Mouse (Mus musculus) CH12.LX (cell line): ENCODE data around the gene Fndc7. TPM values are rescaled to one million over a fixed set of nuclear protein-coding genes. Genes with fewer than 3 reads are reported as not detected.
A peak's percentile ranks its signal among the peaks of the same experiment; 100 is the strongest.

ENCODE experiments used
- DNase-seq: peaks from one replicate; pipeline ENCODE4 v3.0.0-alpha.2; 2013; ENCODE audit errors: extremely low read depth
- H3K27ac ChIP-seq: 2 replicates; pipeline ENCODE4 v1.5.1; 2012; ENCODE audit warnings: low read depth, mild to moderate bottlenecking, control low read depth, moderate library complexity; ENCODE audit not compliant: insufficient read depth
- H3K27me3 ChIP-seq: replicated peaks from 2 replicates; pipeline ENCODE3; 2012; ENCODE audit warnings: inconsistent platforms
- H3K36me3 ChIP-seq, 2 experiments: replicated peaks in 1 of 2; 2 replicates each; pipeline versions ENCODE3 to v1.6.1; 2012; ENCODE audit warnings: inconsistent platforms in 1 of 2, low read length in 1 of 2, mild to moderate bottlenecking in 1 of 2, mixed read lengths in 1 of 2, moderate library complexity in 1 of 2; ENCODE audit not compliant: control insufficient read depth in 1 of 2, insufficient read depth in 1 of 2
- H3K4me1 ChIP-seq, 2 experiments: 2 replicates each; pipeline ENCODE4 v1.6.1; 2012; ENCODE audit warnings: inconsistent platforms in 1 of 2, moderate library complexity in 1 of 2; ENCODE audit not compliant: insufficient read depth in 2 of 2, control insufficient read depth in 1 of 2
- H3K4me2 ChIP-seq: 2 replicates; pipeline ENCODE4 v1.6.1; 2012; ENCODE audit warnings: low read depth, mild to moderate bottlenecking, control low read depth; ENCODE audit not compliant: poor library complexity, insufficient read depth, severe bottlenecking
- H3K4me3 ChIP-seq, 3 experiments: fragments of 150-350 bp in 1 of 3; sonication (generic) in 1 of 3; replicated peaks in 1 of 3; 2 replicates each; pipeline versions ENCODE3 to v1.5.1; 2011 to 2012; ENCODE audit warnings: low read depth in 2 of 3, low read length in 2 of 3, mild to moderate bottlenecking in 2 of 3, moderate library complexity in 2 of 3, control low read depth in 1 of 3, improper control_type of control experiment in 1 of 3, inconsistent platforms in 1 of 3, mixed read lengths in 1 of 3; ENCODE audit not compliant: poor library complexity in 1 of 3
- H3K79me2 ChIP-seq: replicated peaks from 2 replicates; pipeline ENCODE4 v1.6.1; 2012; ENCODE audit warnings: mild to moderate bottlenecking, moderate library complexity; ENCODE audit not compliant: control insufficient read depth, poor library complexity, insufficient read depth, severe bottlenecking; ENCODE audit errors: extremely low read depth
- H3K9ac ChIP-seq: 2 replicates; pipeline ENCODE4 v1.6.1; 2012; ENCODE audit warnings: low read depth, mild to moderate bottlenecking, control low read depth, moderate library complexity; ENCODE audit not compliant: insufficient read depth
- H3K9me3 ChIP-seq: replicated peaks from 2 replicates; pipeline ENCODE3; 2012; ENCODE audit warnings: low read length, inconsistent platforms, mixed read lengths
- BHLHE40 ChIP-seq: IDR thresholded peaks from 2 replicates; pipeline ENCODE4 v1.6.1; 2011; ENCODE audit warnings: mild to moderate bottlenecking, low read depth, low read length, improper control_type of control experiment
- CHD2 ChIP-seq: IDR thresholded peaks from 2 replicates; pipeline ENCODE4 v1.6.1; 2011; ENCODE audit warnings: low read length, improper control_type of control experiment
- ELF1 ChIP-seq: IDR thresholded peaks from 2 replicates; pipeline ENCODE4 v1.6.1; 2014; ENCODE audit warnings: low read depth, mild to moderate bottlenecking, inconsistent platforms, low read length, improper control_type of control experiment
- EP300 ChIP-seq: IDR thresholded peaks from 2 replicates; pipeline ENCODE4 v1.6.1; 2011; ENCODE audit warnings: low read length, improper control_type of control experiment
- ETS1 ChIP-seq: conservative IDR thresholded peaks from 2 replicates; pipeline ENCODE4 v1.6.1; 2012; ENCODE audit warnings: low read depth, mild to moderate bottlenecking, inconsistent platforms, low read length, improper control_type of control experiment, moderate library complexity
- GABPA ChIP-seq: IDR thresholded peaks from 2 replicates; pipeline ENCODE4 v1.6.1; 2012; ENCODE audit warnings: low read depth, low read length, improper control_type of control experiment, inconsistent platforms; ENCODE audit not compliant: insufficient replicate concordance
- HCFC1 ChIP-seq: IDR thresholded peaks from 2 replicates; pipeline ENCODE4 v1.6.1; 2012; ENCODE audit warnings: low read depth, mild to moderate bottlenecking, inconsistent platforms, low read length, improper control_type of control experiment
- IRF4 ChIP-seq: IDR thresholded peaks from 2 replicates; pipeline ENCODE4 v1.6.1; 2014; ENCODE audit warnings: low read depth, mild to moderate bottlenecking, inconsistent platforms, low read length, improper control_type of control experiment
- JUND ChIP-seq: conservative IDR thresholded peaks from 2 replicates; pipeline ENCODE4 v1.6.1; 2011; ENCODE audit warnings: low read depth, low read length, improper control_type of control experiment
- MAFK ChIP-seq: IDR thresholded peaks from 2 replicates; pipeline ENCODE4 v1.6.1; 2011; ENCODE audit warnings: low read length, improper control_type of control experiment; ENCODE audit not compliant: insufficient replicate concordance
- MAX ChIP-seq: IDR thresholded peaks from 2 replicates; pipeline ENCODE4 v1.6.1; 2011; ENCODE audit warnings: low read length, improper control_type of control experiment
- MAZ ChIP-seq: IDR thresholded peaks from 2 replicates; pipeline ENCODE4 v1.6.1; 2012; ENCODE audit warnings: low read depth, mild to moderate bottlenecking, inconsistent platforms, low read length, improper control_type of control experiment, moderate library complexity
- MXI1 ChIP-seq: IDR thresholded peaks from 2 replicates; pipeline ENCODE4 v1.6.1; 2011; ENCODE audit warnings: mild to moderate bottlenecking, low read depth, low read length, improper control_type of control experiment
- NELFE ChIP-seq: IDR thresholded peaks from 2 replicates; pipeline ENCODE4 v1.6.1; 2011; ENCODE audit warnings: low read depth, low read length, improper control_type of control experiment
- NRF1 ChIP-seq: IDR thresholded peaks from 2 replicates; pipeline ENCODE4 v1.6.1; 2014; ENCODE audit warnings: low read depth, mild to moderate bottlenecking, inconsistent platforms, low read length, improper control_type of control experiment, moderate library complexity
- PAX5 ChIP-seq: IDR thresholded peaks from 2 replicates; pipeline ENCODE4 v1.6.1; 2012; ENCODE audit warnings: low read length, inconsistent platforms, mixed read lengths
- POLR2A ChIP-seq: IDR thresholded peaks from 2 replicates; pipeline ENCODE4 v1.6.1; 2011; ENCODE audit warnings: low read depth, mild to moderate bottlenecking, improper control_type of control experiment, low read length
- RCOR1 ChIP-seq: conservative IDR thresholded peaks from 2 replicates; pipeline ENCODE4 v1.6.1; 2012; ENCODE audit warnings: low read depth, mild to moderate bottlenecking, inconsistent platforms, low read length, improper control_type of control experiment
- SIN3A ChIP-seq: IDR thresholded peaks from 2 replicates; pipeline ENCODE4 v1.6.1; 2012; ENCODE audit warnings: low read length, improper control_type of control experiment, inconsistent platforms
- TCF12 ChIP-seq: IDR thresholded peaks from 2 replicates; pipeline ENCODE4 v1.6.1; 2014; ENCODE audit warnings: low read depth, mild to moderate bottlenecking, inconsistent platforms, low read length, improper control_type of control experiment
- UBTF ChIP-seq: IDR thresholded peaks from 2 replicates; pipeline ENCODE4 v1.6.1; 2012; ENCODE audit warnings: low read depth, mild to moderate bottlenecking, inconsistent platforms, low read length, improper control_type of control experiment, moderate library complexity
- ZC3H11A ChIP-seq: IDR thresholded peaks from 2 replicates; pipeline ENCODE4 v1.6.1; 2012; ENCODE audit warnings: low read depth, mild to moderate bottlenecking, inconsistent platforms, low read length, improper control_type of control experiment
- ZKSCAN1 ChIP-seq: IDR thresholded peaks from 2 replicates; pipeline ENCODE4 v1.6.1; 2012; ENCODE audit warnings: low read depth, inconsistent platforms, low read length, improper control_type of control experiment, borderline replicate concordance
- ZNF384 ChIP-seq: IDR thresholded peaks from 2 replicates; pipeline ENCODE4 v1.6.1; 2012; ENCODE audit warnings: low read depth, low read length, improper control_type of control experiment, inconsistent platforms
- dilution Hi-C: fragments of 300-500 bp; cut with MboI; formaldehyde crosslinking; loops from 2 replicates; pipeline ENCODE4 v1.14.3; 2020; ENCODE audit warnings: low sequenced_read_pairs; ENCODE audit not compliant: extremely low pct_unique_long_range_greater_than_20kb, extremely low pct_ligation_motif_present
- in situ Hi-C: fragments of 300-500 bp; cut with MboI; formaldehyde crosslinking; loops from 3 replicates; pipeline ENCODE4 v1.14.3; 2019; ENCODE audit warnings: low sequenced_read_pairs, low pct_ligation_motif_present, low pct_unique_long_range_greater_than_20kb, mixed read lengths
- polyA plus RNA-seq: library from polyadenylated mRNA; unstranded; fragments of >175 nt; gene quantifications from 2 replicates; pipeline ENCODE4 v1.2.1, GENCODE M21; 2012; ENCODE audit warnings: low read depth; ENCODE audit not compliant: insufficient read length
- total RNA-seq, 2 experiments: library from RNA; depleted of rRNA; stranded (reverse); fragments of 300-350 nt in 1 of 2; fragments of >200 nt in 1 of 2; gene quantifications; 2 replicates each; pipeline ENCODE4 v1.2.3; 2012 to 2014

Gene Fndc7
- total and polyA plus RNA-seq, 3 experiments: 0.61 to 1.1 (median 0.81) TPM

DNA sequence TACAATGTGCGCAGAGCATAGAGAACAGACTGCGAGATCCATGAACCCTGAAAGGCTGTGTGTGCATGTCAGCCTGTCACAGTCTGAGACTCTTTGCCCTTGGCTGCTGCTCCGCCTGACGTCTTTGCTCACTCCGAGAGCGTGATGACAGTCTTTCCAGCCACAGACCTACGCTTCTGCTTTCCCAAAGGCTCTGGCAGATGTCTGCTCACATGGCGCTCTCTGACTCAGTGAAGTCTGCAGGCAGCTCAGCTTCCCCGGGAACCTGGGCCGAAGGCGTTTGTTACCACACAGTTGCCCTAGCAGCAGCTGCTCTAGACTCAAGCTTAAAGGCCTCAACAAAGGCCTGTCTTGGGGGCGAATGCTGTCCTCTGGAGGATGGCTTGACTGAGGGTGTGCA lies 34.4 kb downstream of the Fndc7 start:
- dilution Hi-C loops (no loop called here), in situ Hi-C loops (loop anchor here (5.0 kb wide), 1 partner anchor 47 kb away; no protein-coding TSS in a partner anchor)
- Histone ChIP-seq H3K9ac (peak overlapping the region; percentile 5), H3K4me2 (0 out of 2 replicates have a peak overlapping the region, but pooled peaks have one; percentile 2), H3K4me1 (peaks cover 33 to 76% of the 10 kb centered on the region in 2 experiments), H3K27ac (peak overlapping the region; percentile 86), H3K36me3 (no peaks in the 10 kb centered on the region), H3K27me3 (no peaks in the 10 kb centered on the region), H3K4me3 (no peak overlapping the region), H3K79me2 (no peaks in the 10 kb centered on the region)
- peak; percentile 81 for DNase-seq
- no peak for TF ChIP-seq NELFE
- TF ChIP-seq JUND: no peak
- TF ChIP-seq MAZ: no peak
- no peak for TF ChIP-seq UBTF
- no peak; the same call in 1 of the 2 replicates for TF ChIP-seq MAX
- TF ChIP-seq ZKSCAN1: no peak
- TF ChIP-seq IRF4: peak; percentile 24; the same call in 1 of the 2 replicates
- TF ChIP-seq ETS1: peak; percentile 89
- TF ChIP-seq CHD2: no peak
- no peak for TF ChIP-seq MAFK
- no peak for TF ChIP-seq SIN3A
- no peak for TF ChIP-seq HCFC1
- no peak for TF ChIP-seq ELF1
- no peak for TF ChIP-seq GABPA
- no peak for TF ChIP-seq PAX5
- TF ChIP-seq TCF12: peak; percentile 48; the same call in 1 of the 2 replicates
- peak; percentile 47; the same call in 1 of the 2 replicates for TF ChIP-seq EP300
- TF ChIP-seq POLR2A: 0 out of 2 replicates have a peak, but pooled peaks have one; percentile 22
- no peak for TF ChIP-seq NRF1
- TF ChIP-seq BHLHE40: peak; percentile 78
- TF ChIP-seq ZC3H11A: no peak
- TF ChIP-seq ZNF384: no peak
- no peak for TF ChIP-seq RCOR1
- TF ChIP-seq MXI1: peak; percentile 71
- TF ChIP-seq, all 38 proteins: peak for 7
- no peaks in the 10 kb centered on the region for H3K9me3 ChIP-seq
